Mouse (Mus musculus) mouse trophoblast stem cell (cell line): Measurements from ENCODE around the gene Bbc3.

Experiments used
- in situ Hi-C, 2 experiments: fragments of 300-500 bp; cut with MseI, MboI; formaldehyde crosslinking; loops; 2 replicates in 1 of 2; 3 replicates in 1 of 2; pipeline ENCODE4 v1.15.1; 2025

Bbc3 gene

DNA sequence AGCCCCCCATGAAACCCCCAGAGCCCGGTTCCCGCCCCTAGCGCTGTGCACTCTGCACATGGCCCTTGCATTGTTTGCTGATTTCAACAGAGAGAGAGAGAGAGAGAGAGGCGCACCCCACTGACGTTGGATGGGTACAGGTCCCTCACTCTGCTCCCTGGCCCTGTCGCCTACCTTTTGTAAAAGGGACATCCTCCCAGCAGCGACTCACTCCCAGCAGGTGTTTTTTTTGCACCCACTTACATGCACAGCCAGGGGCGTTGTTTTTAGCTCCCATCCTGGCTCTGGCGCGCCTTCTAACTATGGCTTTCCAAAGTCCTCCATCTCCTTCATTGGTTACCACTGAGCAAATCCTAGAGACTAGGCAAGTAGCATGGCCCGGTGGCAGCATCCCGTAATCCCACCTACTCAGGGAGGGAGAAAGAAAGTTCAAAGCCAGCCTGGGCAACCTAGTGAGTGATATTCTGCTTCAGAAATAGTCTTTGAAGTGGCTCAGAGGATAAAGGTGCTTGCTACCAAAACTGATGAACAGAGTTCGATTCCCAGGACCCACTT lies 6.1 kb downstream of the Bbc3 start:
- in situ Hi-C loops = no loop called here

DNA sequence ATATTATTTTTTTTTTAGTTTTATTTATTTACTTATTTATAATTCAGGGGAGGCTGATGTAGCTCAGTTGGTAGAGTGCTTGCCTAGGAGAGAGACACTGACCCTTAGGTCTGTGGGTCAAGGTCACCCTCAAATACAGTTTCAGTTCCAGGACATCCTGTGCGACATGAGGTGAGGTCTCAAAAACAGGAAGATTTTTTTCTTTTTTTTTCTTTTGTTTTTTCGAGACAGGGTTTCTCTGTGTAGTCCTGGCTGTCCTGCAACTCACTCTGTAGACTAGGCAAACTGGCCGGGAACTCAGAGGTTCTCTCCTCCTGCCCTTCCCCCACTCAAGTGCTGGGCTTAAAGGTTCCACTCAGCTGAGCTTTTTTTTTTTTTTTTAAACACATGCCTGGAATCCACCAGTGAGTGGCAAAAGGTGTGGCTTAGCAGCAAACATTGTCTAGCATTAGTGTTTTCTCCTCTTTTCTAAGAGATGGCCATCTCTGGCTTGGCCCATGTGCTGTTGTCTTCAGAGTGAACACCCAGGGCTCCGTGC lies 7.1 kb downstream of the Bbc3 start:
- in situ Hi-C loops = no loop called here

- in situ Hi-C loops = no loop called here
These were observed 8.9 kb downstream of the Bbc3 start for GRCm38 (mm10) chr7:16317094-16317493.

DNA sequence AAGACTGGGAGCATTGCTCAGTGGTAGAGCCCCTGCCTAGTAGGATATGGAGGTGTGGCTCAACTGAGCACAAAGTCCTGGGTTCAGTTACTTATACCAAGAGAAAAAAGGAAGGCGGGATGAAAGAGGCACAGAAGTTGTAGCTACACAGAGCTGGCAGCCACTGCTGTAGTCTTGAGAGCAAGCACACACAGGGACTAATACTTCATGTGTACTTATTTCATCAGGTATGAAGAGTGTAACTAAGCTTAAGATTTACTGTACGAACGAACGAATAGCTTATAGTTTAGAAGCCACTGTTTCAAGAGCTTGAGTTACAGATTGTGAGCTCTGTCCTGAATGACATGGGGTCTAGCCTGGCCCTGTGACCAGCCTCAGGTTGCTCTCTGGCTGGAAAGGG lies 11.0 kb downstream of the Bbc3 start:
- in situ Hi-C loops = no loop called here

DNA sequence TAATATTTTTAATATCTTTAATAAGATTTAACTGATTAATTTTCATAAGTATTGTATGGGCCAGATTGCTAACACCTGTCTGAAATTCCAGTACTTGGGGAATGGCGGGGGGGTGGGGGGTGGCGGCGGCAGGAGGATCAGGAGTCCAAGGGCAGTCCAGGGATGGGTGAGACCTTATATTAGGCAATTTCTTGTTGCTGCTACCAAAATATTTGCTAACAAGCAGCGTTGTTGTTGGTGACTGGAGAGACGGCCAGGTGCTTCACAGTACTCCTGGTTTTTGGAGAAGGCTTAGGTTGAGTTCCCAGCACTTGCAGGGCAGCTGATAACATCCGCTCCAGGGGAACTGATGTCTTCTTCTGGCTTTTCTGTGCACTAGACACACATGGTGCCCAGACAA lies 12.3 kb downstream of the Bbc3 start:
- in situ Hi-C loops = no loop called here

DNA sequence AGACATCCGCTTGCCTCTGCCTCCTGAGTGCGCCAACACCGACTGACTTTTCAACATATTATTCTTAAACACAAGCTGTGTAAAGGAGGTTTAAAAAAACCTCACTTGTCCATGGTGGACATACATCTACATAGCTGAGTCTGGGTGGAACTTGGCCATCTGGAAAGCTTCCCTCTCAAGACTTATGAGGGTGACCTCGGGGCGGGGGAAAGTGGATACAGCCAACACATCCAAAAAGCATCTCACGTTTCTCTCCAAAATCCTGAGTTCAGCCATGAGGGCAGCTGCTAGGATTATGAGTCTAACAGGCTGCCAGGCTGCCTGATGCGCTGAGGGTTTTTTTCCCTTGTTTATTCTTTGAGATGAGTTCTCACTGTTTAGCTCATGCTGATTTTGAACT lies 16.5 kb downstream of the Bbc3 start:
- in situ Hi-C loops = no loop called here

DNA sequence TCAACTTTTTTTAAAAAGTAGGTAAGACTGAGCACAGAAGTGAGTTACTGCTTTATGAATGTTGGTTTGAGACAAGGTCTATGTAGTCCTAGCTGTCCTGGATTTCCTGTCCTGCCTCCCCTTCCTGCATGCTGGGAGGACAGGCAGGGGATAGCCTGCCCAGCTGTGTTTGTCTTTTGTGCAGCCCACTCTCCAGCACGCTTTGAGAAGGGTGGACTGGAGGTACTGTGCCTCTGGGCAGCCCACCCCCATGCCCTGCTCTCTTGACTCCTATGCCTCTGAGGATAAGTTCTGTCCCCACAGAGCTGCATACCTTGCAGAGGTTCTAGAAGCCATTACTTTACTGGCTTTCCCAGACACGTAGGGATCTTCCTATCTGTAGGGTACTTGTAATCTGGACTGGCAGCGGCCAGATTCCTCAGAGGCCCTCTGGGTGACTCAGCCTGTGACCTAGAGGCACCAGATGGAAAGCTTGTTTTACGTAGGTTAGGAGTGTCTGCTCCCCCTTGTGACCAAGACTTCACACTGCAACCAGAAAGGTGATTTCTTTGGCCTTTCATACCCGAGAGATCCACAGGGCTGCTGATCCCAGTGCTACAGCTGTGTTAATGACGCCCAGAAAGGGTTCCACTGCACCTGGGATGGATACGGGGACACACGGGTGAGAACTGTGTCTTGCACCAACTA lies 17.9 kb downstream of the Bbc3 start:
- in situ Hi-C loops = no loop called here

DNA sequence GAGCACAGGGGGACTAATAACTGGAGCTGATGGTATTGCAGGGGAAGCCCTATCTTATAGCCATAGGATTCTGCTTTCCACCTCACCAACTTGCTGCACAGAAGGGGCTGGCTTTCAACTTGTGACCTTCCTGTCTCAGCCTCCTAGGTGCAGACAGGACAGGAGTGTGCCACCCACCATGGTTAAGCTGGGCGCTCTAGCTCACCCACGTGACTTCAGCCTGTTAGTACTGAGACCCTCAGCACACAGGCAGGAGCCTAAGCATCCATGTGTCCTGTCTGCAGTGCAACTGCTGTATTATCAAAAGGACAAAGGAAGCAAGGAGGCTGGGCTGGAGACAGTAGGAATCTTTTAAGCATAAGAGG lies 18.4 kb downstream of the Bbc3 start:
- in situ Hi-C loops = no loop called here

DNA sequence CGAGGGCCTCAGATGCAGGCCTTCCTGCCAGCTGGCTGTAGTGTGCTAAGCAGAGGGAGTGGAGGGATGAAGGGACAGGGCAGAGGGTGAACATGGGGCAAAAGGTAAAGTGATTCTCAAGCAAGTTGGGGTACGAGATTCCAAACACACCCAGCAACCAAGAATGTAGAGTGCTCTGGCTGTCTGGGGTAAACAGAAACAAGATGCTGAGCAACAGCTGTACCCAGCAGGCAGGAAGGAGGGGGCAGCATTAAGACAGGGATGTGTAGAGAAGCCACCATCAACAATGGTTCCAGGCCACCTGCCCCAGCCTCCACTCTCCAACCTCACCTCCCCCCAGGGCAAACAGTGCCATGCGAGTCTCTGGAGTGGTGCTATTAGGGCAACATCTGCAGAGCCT lies 21.0 kb downstream of the Bbc3 start:
- in situ Hi-C loops = no loop called here

- in situ Hi-C loops = no loop called here
These were observed 29.5 kb downstream of the Bbc3 start for GRCm38 (mm10) chr7:16337733-16338132.

- in situ Hi-C loops = no loop called here
These were observed 36.4 kb downstream of the Bbc3 start for GRCm38 (mm10) chr7:16344598-16344997.

- in situ Hi-C loops = no loop called here
These were observed 37.1 kb downstream of the Bbc3 start for GRCm38 (mm10) chr7:16345297-16345696.

DNA sequence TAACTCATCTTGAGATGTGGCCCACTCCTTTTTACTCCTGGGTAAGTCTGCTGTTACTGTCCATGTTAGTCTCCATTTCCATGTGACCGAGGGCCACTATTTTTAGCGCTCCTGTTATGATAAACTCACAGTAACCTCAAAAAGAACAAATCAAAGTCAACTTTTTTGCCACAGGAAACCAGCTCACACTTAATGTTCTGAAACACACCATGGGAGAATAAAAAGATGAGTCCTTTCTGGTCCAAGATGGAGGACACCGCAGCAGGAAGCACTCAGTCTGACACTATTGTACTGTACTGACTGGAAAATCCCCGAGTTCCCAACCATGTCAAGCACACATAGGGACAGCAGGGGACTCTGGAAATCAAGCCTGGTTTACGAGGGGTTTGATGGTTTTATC lies 41.8 kb downstream of the Bbc3 start:
- in situ Hi-C loops = no loop called here

DNA sequence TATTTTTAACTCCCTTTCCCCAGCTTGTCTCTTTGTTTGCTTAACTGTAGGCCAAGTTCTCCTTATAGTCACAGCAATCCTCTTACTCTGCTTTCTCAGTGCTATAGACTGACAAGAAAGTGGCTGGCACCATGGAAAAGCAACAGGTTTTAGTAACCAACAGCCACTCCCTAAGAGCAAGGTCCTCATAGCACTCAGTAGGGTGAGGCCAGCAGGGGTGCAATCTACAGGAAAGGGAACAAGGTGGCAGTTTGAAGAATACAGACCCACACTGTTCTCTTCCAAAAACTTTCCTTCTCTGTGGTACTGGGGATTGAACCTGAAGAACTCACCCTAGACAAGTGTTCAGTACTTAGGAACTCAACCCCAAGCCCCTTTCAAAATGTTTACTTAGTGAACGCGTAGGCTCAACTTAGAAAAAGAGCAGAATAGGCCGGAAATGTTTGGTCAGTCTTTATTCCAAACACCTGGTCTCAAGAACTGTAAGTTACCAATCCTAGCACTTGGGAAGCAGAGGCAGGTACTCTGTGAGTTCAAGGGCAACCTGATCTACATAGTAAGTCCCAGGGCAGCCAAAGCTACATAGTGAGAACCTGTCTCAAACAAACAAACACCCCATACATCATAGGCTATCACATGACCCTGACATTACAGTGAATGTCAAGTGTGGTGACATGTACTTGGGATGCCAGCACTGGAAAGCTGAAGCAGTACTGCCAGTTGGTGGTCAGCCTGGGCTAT lies 47.8 kb downstream of the Bbc3 start:
- in situ Hi-C loops = no loop called here

- in situ Hi-C loops = no loop called here
These were observed 49.4 kb downstream of the Bbc3 start for GRCm38 (mm10) chr7:16357602-16358001.

- in situ Hi-C loops = no loop called here
These were observed 56.1 kb downstream of the Bbc3 start for GRCm38 (mm10) chr7:16364319-16364718.

DNA sequence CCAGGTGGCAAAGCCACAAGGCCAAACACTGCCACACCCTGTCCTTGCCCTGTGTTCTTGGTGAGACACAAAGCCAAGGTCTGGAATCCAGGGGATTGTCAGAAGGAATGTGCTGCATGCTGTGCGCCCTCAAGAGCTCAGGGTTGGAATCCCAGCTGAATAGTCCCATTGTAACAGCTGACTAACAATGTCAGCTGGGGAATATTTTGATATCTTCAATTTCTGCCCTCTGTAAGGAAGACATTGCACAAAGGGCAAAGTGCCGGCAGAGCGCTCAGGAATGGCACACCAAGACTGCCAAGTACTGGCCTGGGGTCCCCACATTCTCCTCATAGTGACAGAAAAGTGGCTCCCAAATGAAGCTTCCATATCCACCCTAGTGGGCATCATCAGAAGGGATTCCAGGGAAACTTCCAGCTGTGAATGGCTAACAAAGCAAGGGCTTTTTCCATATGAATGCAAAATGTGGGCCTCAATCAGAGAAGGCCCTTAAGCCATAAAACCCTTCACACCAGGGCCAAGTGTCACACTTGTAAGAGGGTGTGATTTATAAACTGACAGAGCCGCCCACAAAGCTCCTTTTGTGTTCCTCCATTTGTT lies 56.8 kb downstream of the Bbc3 start:
- in situ Hi-C loops = no loop called here

DNA sequence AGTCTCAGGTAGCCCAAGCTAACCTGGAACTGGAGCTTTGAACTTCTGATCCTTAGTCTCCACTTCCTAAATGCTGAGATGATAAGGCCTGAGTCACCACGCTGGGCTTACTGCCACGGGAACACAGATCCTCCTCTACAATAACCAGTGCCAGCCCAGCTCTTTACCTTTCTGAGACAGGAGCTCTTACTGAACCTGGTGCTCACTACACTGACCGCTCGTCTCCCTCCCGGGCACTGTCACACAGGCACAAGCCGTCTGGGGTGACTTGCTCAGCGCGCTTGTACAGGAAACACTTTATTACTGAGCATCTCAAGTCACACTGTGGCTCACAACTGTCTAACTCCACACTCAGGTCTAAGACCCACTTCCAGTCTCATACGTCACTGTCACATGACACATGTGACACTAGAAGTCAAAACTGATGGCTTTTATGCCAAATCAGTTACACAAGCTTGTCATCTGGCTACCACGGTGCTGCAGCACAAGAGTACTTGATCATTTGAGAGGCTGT lies 58.0 kb downstream of the Bbc3 start:
- in situ Hi-C loops = no loop called here

DNA sequence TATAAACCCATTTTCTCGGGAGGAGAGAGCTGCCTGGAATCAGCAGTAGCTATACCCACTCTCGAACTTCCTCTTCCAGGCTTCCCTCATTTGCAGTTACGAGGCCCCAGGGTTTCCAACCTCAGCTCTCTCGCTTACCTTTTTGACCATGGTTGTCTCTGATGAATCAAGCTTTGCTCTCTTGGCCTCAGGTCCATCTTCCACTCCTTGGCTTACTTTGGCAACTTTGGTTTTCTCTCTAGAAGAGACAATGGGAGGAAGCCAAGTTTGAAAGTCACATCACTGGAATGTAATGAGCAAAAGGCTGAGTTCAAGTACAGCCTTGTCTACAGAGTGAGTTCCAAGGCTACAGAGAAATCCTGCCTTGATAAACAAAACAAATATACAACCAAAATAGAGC lies 58.5 kb downstream of the Bbc3 start:
- in situ Hi-C loops = no loop called here
